Mouse (Mus musculus) MEL (cell line): ENCODE data around the gene Racgap1.

Source experiments
- CTCF ChIP-seq, 3 experiments: IDR thresholded peaks in 2 of 3; conservative IDR thresholded peaks in 1 of 3; 2 replicates each; pipeline ENCODE4 v1.5.1; 2011 to 2012; ENCODE audit warnings: low read length in 3 of 3, low read depth in 2 of 3, mild to moderate bottlenecking in 2 of 3, improper control_type of control experiment in 1 of 3, inconsistent platforms in 1 of 3, mixed read lengths in 1 of 3, moderate library complexity in 1 of 3; ENCODE audit not compliant: control insufficient read depth in 1 of 3, insufficient read depth in 1 of 3, poor library complexity in 1 of 3, severe bottlenecking in 1 of 3
- EP300 ChIP-seq, 2 experiments: IDR thresholded peaks; 2 replicates each; pipeline ENCODE4 v1.6.1; 2011; ENCODE audit warnings: improper control_type of control experiment in 2 of 2, low read length in 2 of 2, low read depth in 1 of 2, mild to moderate bottlenecking in 1 of 2
- GATA1 ChIP-seq: IDR thresholded peaks from 2 replicates; pipeline ENCODE4 v1.6.1; 2011; ENCODE audit warnings: low read depth, low read length, improper control_type of control experiment
- MAX ChIP-seq: IDR thresholded peaks from 2 replicates; pipeline ENCODE4 v1.6.1; 2011; ENCODE audit warnings: low read length, improper control_type of control experiment
- SMC3 ChIP-seq: IDR thresholded peaks from 2 replicates; pipeline ENCODE4 v1.6.1; 2011; ENCODE audit warnings: low read depth, low read length, improper control_type of control experiment
- TAL1 ChIP-seq: IDR thresholded peaks from 2 replicates; pipeline ENCODE4 v1.6.1; 2012; ENCODE audit warnings: mild to moderate bottlenecking, inconsistent platforms, low read length, moderate library complexity, mixed read lengths
- TCF12 ChIP-seq: IDR thresholded peaks from 2 replicates; pipeline ENCODE4 v1.6.1; 2014; ENCODE audit warnings: low read depth, mild to moderate bottlenecking, inconsistent platforms, low read length, improper control_type of control experiment, moderate library complexity

DNA sequence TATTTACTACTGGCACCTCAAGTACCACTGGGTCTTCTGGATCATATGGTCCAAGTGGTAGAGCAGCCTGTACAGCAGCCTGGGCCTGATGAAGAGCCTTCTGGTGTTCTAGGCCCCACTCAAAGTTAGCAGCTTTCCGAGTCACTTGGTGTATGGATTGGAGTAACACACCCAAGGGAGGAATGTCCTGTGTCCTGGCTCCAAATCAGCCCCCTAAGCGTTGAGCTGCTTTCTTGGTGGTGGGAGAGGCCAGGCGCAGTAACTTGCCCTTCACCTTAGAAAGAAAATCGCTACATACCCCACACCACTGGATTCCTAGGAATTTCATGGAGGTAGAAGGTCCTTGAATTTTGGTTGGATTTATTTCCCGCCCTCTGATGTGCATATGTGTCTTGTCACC is 32.7 kb upstream of the Racgap1 start:
- TF ChIP-seq TCF12 (no peak), SMC3 (no peak), MAX (no peak), TAL1 (no peak), GATA1 (no peak), EP300 (IDR thresholded peaks at IDR 0.05; ENCODE audit: low read depth in 1 of 2, low read length in 2 of 2) (no peak), CTCF (IDR thresholded peaks at IDR 0.05 in 2 of 3, conservative IDR thresholded peaks at IDR 0.05 in 1 of 3; ENCODE audit: control insufficient read depth in 1 of 3, insufficient read depth in 1 of 3, low read depth in 2 of 3, low read length in 3 of 3, poor library complexity in 1 of 3, severe bottlenecking in 1 of 3) (no peak)
